Mouse (Mus musculus): ENCODE results near the gene Gm9887. TPM values are rescaled to one million over a fixed set of nuclear protein-coding genes. Genes with fewer than 3 reads are reported as not detected.
"Not testable (repeated sequence)": the region's sequence is repeated elsewhere in the genome, so short reads cannot be mapped to it uniquely, and the experiment has no call there.

Gm9887 gene
- polyA plus RNA-seq, 2 experiments, result 0.53 to 1.4 TPM

GRCm38 (mm10) chr12:69394456-69394855 is 22.2 kb upstream of the Gm9887 start:
- H3K4me2 ChIP-seq (replicated peaks; ENCODE audit: low read depth, low read length, severe bottlenecking), result no peak overlapping the region
- no peaks in the 10 kb centered on the region for H3K9me3 ChIP-seq (ENCODE audit: control insufficient read depth, low read length)
- no peak overlapping the region for H3K27ac ChIP-seq (replicated peaks; ENCODE audit: low read depth, low read length)
- ATAC-seq (ENCODE audit: low FRiP score, low read depth), result no peak
- H3K9ac ChIP-seq (ENCODE audit: low read depth, low read length, severe bottlenecking), result no peak overlapping the region
- no peak for TF ChIP-seq POLR2A (IDR thresholded peaks at IDR 0.05; ENCODE audit: borderline replicate concordance, extremely low read depth, insufficient read depth, insufficient read length)
- H3K36me3 ChIP-seq (ENCODE audit: control insufficient read depth, insufficient read depth, low read length), result no peaks in the 10 kb centered on the region
- no peaks in the 10 kb centered on the region for H3K4me1 ChIP-seq (ENCODE audit: control insufficient read depth, insufficient read depth, low read length)
- WGBS, result 80% methylated on average over 6 of the region's 6 CpGs
- no peaks in the 10 kb centered on the region for H3K27me3 ChIP-seq (ENCODE audit: control insufficient read depth, insufficient read depth, low read length)
- H3K4me3 ChIP-seq (replicated peaks; ENCODE audit: low read length), result no peak overlapping the region
- DNase-seq (ENCODE audit: low spot score), result no peak

DNA sequence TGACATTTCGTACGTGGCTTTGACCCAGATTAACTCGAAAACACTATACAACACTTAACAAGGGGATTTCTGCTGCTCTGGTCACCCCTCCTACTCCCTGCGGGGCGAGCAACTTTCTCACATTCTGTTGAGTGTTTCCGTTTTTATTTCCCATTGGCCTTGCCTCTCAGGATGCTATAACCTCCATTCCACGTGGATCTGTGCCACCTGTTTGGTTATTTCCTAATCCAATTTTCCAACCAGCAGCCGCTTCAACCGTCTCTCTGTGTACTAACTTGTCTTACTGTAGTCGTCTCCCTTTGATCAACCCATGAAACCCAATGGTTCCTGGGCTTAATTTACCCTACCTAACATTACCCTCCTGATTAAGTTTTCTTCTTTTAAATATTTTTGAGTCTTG is 20.8 kb upstream of the Gm9887 start:
- Histone ChIP-seq H3K9me3 (ENCODE audit: control insufficient read depth, low read length) (no peaks in the 10 kb centered on the region), H3K27ac (replicated peaks; ENCODE audit: low read depth, low read length) (no peak overlapping the region), H3K4me1 (ENCODE audit: control insufficient read depth, insufficient read depth, low read length) (no peaks in the 10 kb centered on the region), H3K27me3 (ENCODE audit: control insufficient read depth, insufficient read depth, low read length) (no peaks in the 10 kb centered on the region), H3K4me3 (replicated peaks; ENCODE audit: low read length) (no peak overlapping the region), H3K9ac (ENCODE audit: low read depth, low read length, severe bottlenecking) (no peak overlapping the region), H3K36me3 (ENCODE audit: control insufficient read depth, insufficient read depth, low read length) (no peaks in the 10 kb centered on the region), H3K4me2 (replicated peaks; ENCODE audit: low read depth, low read length, severe bottlenecking) (no peak overlapping the region)
- 66% methylated on average over 10 of the region's 10 CpGs for WGBS
- TF ChIP-seq POLR2A (IDR thresholded peaks at IDR 0.05; ENCODE audit: borderline replicate concordance, extremely low read depth, insufficient read depth, insufficient read length), result no peak
- ATAC-seq (ENCODE audit: low FRiP score, low read depth) (no peak), DNase-seq (ENCODE audit: low spot score) (no peak)

DNA sequence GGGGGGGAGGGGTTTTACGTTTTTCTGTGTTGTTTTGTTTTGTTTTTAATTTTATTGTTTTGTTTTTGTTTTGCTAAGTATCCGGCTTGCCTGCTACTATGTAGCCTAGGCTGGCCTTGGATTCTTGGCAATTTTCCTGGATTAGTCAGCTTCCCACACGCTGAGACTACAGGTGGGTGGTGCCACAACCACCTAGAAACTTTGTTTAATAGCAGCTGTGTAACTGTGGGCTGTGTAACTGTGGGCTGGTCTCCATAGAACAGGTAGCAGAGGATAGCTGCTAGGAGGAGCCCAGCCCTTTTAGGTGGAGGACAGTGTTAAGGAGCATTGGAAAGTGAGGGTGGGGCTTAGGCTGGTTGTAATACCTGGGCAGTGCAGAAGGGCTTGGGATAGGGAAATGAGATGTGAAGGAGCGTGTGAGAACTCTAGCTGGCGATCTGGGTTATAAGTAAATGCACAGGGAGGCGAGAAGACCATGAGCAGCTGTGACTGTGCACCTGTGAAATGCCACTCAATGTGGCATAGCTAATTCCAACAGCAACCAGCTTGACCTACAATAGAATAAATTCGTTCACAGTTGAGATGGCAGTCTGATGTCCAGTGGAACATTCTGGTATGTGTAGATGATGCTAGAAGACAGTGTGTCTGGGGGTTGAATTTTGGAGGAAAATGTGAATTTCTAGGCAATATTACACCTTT is 17.9 kb upstream of the Gm9887 start:
- DNase-seq (ENCODE audit: low spot score) (no peak), ATAC-seq (ENCODE audit: low FRiP score, low read depth) (no peak; the same call in 1 of the 2 replicates)
- no peak overlapping the region for H3K27ac ChIP-seq (replicated peaks; ENCODE audit: low read depth, low read length)

GRCm38 (mm10) chr12:69389273-69389938 is 17.1 kb upstream of the Gm9887 start:
- Histone ChIP-seq H3K36me3 (ENCODE audit: control insufficient read depth, insufficient read depth, low read length) (no peaks in the 10 kb centered on the region), H3K4me3 (replicated peaks; ENCODE audit: low read length) (no peak overlapping the region), H3K9ac (ENCODE audit: low read depth, low read length, severe bottlenecking) (no peak overlapping the region), H3K9me3 (ENCODE audit: control insufficient read depth, low read length) (no peaks in the 10 kb centered on the region), H3K4me2 (replicated peaks; ENCODE audit: low read depth, low read length, severe bottlenecking) (no peak overlapping the region), H3K27ac (replicated peaks; ENCODE audit: low read depth, low read length) (no peak overlapping the region), H3K27me3 (ENCODE audit: control insufficient read depth, insufficient read depth, low read length) (no peaks in the 10 kb centered on the region), H3K4me1 (ENCODE audit: control insufficient read depth, insufficient read depth, low read length) (no peaks in the 10 kb centered on the region)
- no peak for TF ChIP-seq POLR2A (IDR thresholded peaks at IDR 0.05; ENCODE audit: borderline replicate concordance, extremely low read depth, insufficient read depth, insufficient read length)
- ATAC-seq (ENCODE audit: low FRiP score, low read depth) (no peak), DNase-seq (ENCODE audit: low spot score) (no peak)
- WGBS, result 69% methylated on average over 7 of the region's 7 CpGs

More for the DNA sequence above, 17.9 kb upstream of the Gm9887 start:
- H3K4me2 ChIP-seq (replicated peaks; ENCODE audit: low read depth, low read length, severe bottlenecking), result no peak overlapping the region
- H3K4me3 ChIP-seq (replicated peaks; ENCODE audit: low read length), result no peak overlapping the region
- H3K27me3 ChIP-seq (ENCODE audit: control insufficient read depth, insufficient read depth, low read length), result no peaks in the 10 kb centered on the region
- no peaks in the 10 kb centered on the region for H3K4me1 ChIP-seq (ENCODE audit: control insufficient read depth, insufficient read depth, low read length)
- WGBS, result 74% methylated on average over 7 of the region's 7 CpGs
- no peaks in the 10 kb centered on the region for H3K9me3 ChIP-seq (ENCODE audit: control insufficient read depth, low read length)
- H3K36me3 ChIP-seq (ENCODE audit: control insufficient read depth, insufficient read depth, low read length), result no peaks in the 10 kb centered on the region
- TF ChIP-seq POLR2A (IDR thresholded peaks at IDR 0.05; ENCODE audit: borderline replicate concordance, extremely low read depth, insufficient read depth, insufficient read length), result no peak
- H3K9ac ChIP-seq (ENCODE audit: low read depth, low read length, severe bottlenecking), result no peak overlapping the region

DNA sequence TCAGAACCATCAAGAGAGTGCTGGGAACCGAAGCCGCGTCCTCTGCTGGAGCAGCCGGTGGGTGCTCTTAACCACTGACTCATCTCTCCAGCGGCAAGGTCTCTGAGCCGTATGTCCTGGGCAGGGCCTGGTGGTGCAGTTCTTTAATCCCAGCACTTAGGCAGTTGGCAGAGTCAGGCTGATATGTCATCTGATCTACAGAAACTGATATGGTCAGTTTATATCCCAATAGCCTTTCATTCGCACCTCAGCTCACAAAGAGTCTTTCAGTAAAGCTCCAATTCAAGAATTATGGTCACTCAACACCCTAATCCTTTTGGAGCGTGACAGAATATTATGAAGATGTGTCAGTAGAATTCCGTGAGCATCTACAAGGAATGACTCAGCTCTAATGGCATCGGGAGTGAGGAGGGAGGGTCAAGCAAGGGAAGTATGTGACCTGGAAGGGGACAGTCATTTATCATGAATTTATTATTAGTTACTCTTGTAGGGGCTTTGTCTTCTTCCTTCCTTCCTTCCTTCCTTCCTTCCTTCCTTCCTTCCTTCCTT is 16.1 kb upstream of the Gm9887 start:
- DNase-seq (ENCODE audit: low spot score) (no peak), ATAC-seq (ENCODE audit: low FRiP score, low read depth) (no peak)
- no peak overlapping the region for H3K4me2 ChIP-seq (replicated peaks; ENCODE audit: low read depth, low read length, severe bottlenecking)
- no peak overlapping the region for H3K9ac ChIP-seq (ENCODE audit: low read depth, low read length, severe bottlenecking)
- no peak for TF ChIP-seq POLR2A (IDR thresholded peaks at IDR 0.05; ENCODE audit: borderline replicate concordance, extremely low read depth, insufficient read depth, insufficient read length)
- H3K27ac ChIP-seq (replicated peaks; ENCODE audit: low read depth, low read length), result no peak overlapping the region
- H3K4me3 ChIP-seq (replicated peaks; ENCODE audit: low read length), result no peak overlapping the region
- WGBS, result 91% methylated on average over 10 of the region's 10 CpGs
- H3K27me3 ChIP-seq (ENCODE audit: control insufficient read depth, insufficient read depth, low read length), result no peaks in the 10 kb centered on the region
- no peaks in the 10 kb centered on the region for H3K9me3 ChIP-seq (ENCODE audit: control insufficient read depth, low read length)
- H3K4me1 ChIP-seq (ENCODE audit: control insufficient read depth, insufficient read depth, low read length), result no peaks in the 10 kb centered on the region
- H3K36me3 ChIP-seq (ENCODE audit: control insufficient read depth, insufficient read depth, low read length), result 0 out of 2 replicates have a peak, but pooled peaks cover 1% of the 10 kb centered on the region

DNA sequence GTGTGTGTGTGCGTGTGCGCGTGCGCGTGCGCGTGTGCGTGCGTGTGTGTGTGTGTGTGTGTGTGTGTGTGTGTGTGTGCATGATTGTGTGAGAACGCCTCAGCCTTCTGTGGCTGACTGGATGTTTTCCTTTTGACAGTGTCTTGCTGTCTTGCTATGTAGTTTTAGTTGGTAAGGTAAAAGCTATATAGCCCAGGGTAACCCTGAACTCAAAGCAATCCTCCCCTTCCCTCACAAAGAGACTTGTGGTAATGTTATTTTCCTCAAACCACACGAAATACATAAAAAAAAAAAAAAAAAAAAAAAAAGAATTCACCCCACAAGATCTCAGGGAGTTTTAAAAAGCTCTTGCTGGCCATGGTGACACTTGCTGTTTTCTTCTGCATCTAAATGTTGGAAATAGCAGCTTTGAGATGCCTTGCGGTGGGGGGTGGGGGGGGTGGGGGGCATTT is 14.0 kb upstream of the Gm9887 start:
- not testable (repeated sequence) for H3K4me2 ChIP-seq (replicated peaks; ENCODE audit: low read depth, low read length, severe bottlenecking); H3K4me1 ChIP-seq (ENCODE audit: control insufficient read depth, insufficient read depth, low read length); H3K36me3 ChIP-seq (ENCODE audit: control insufficient read depth, insufficient read depth, low read length); H3K9me3 ChIP-seq (ENCODE audit: control insufficient read depth, low read length); DNase-seq (ENCODE audit: low spot score); ATAC-seq (ENCODE audit: low FRiP score, low read depth); H3K27ac ChIP-seq (replicated peaks; ENCODE audit: low read depth, low read length); H3K27me3 ChIP-seq (ENCODE audit: control insufficient read depth, insufficient read depth, low read length); H3K9ac ChIP-seq (ENCODE audit: low read depth, low read length, severe bottlenecking); H3K4me3 ChIP-seq (replicated peaks; ENCODE audit: low read length)
- WGBS, result 89% methylated on average over 10 of the region's 12 CpGs
